Mouse (Mus musculus): ENCODE measurements around the gene Col5a1. TPM values are rescaled to one million over a fixed set of nuclear protein-coding genes. Genes with fewer than 3 reads are reported as not detected.

Gene Col5a1
- polyA plus RNA-seq, 1 experiment: 172 TPM

DNA sequence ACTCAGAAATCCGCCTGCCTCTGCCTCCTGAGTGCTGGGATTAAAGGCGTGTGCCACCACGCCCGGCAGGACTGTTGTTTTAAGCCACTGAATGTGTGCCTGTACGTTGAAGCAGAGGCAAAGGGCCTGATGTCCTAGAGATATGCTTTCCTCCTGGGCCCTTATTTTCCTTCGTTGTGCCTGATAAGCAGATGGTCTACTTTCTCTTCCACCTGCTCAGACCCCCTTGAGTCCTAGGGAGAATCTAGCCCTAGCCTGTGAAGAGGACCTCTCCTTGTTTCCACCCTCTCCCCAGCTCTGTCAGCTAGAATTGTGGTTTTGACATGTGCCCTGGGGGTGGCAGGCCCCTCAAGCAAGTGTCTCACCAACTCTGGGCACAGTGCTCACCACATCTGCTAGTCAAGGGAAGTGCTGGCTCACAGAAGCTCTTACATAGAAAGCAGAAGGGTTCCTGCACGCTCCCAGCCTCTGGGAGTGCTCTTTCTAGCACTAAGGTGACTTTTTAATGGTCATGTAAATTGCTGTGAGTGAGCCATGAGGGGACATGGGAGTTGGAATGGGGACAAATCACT is 189.5 kb downstream of the Col5a1 start:
- peaks cover 25% of the 10 kb centered on the region for H3K27me3 ChIP-seq (ENCODE audit: control insufficient read depth, insufficient read depth, insufficient read length)
- no peak overlapping the region for H3K4me3 ChIP-seq
- no peaks in the 10 kb centered on the region for H3K36me3 ChIP-seq (ENCODE audit: control insufficient read depth, insufficient read depth)
- H3K4me2 ChIP-seq (ENCODE audit: low read depth): no peak overlapping the region
- H3ac ChIP-seq (ENCODE audit: control insufficient read depth, insufficient read length): no peak overlapping the region
- TF ChIP-seq REST (IDR thresholded peaks at IDR 0.05; ENCODE audit: insufficient read depth, insufficient read length) (no peak), CEBPB (IDR thresholded peaks at IDR 0.05; ENCODE audit: insufficient read depth, poor library complexity, severe bottlenecking) (no peak), MYOD1 (IDR thresholded peaks at IDR 0.05; ENCODE audit: control insufficient read depth in 1 of 3, insufficient read length in 2 of 3, low read depth in 2 of 3) (no peak), MAX (IDR thresholded peaks at IDR 0.05; ENCODE audit: low read depth) (no peak), USF1 (IDR thresholded peaks at IDR 0.05; ENCODE audit: low read depth) (no peak), SRF (IDR thresholded peaks at IDR 0.05; ENCODE audit: control insufficient read depth, insufficient read length, low read depth) (no peak)
- no peaks in the 10 kb centered on the region for H3K79me2 ChIP-seq (ENCODE audit: control insufficient read depth, insufficient read depth)

DNA sequence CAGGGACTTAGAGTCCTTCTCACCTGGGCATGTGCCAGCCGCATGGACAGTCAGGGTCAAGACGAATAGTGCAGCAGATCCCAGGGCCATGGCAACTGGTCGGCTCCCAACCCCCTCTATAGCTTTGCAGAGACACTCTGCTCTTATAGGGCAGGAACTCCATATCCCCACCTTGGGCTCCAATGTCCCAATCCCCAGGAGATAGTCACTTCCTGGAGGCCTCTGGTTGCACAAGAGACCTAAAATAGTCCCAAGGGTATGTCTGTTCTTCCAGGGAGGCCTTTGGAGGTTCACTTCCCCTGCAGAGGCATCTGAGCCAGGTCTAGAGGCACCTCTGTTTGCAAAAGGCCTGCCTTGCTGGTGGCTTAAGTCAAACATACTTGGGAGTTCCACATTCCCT is 198.5 kb downstream of the Col5a1 start, which contains the start of gene Fcnb:
Gene Fcnb (minus strand): TSS at position 118 of the 400 bp plus-strand sequence.
- peaks cover 31% of the 10 kb centered on the region for H3K27me3 ChIP-seq (ENCODE audit: control insufficient read depth, insufficient read depth, insufficient read length)
- no peak for TF ChIP-seq POLR2A (IDR thresholded peaks at IDR 0.05; ENCODE audit: insufficient read length, low read depth)
- no peak for TF ChIP-seq MAX (IDR thresholded peaks at IDR 0.05; ENCODE audit: low read depth)
- TF ChIP-seq USF1 (IDR thresholded peaks at IDR 0.05; ENCODE audit: low read depth): no peak
- TF ChIP-seq TCF3 (IDR thresholded peaks at IDR 0.05; ENCODE audit: insufficient read length, low read depth): no peak
- TF ChIP-seq MYOD1 (IDR thresholded peaks at IDR 0.05; ENCODE audit: control insufficient read depth in 1 of 3, insufficient read length in 2 of 3, low read depth in 2 of 3): no peak
- no peak for TF ChIP-seq MYOG (IDR thresholded peaks at IDR 0.05; ENCODE audit: control insufficient read depth in 1 of 3, insufficient read depth in 1 of 3, insufficient read length in 2 of 3, low read depth in 2 of 3)
- TF ChIP-seq POLR2AphosphoS2 (IDR thresholded peaks at IDR 0.05; ENCODE audit: insufficient read length, low read depth): no peak
- TF ChIP-seq E2F4 (IDR thresholded peaks at IDR 0.05; ENCODE audit: insufficient read depth): no peak
- no peak for TF ChIP-seq SRF (IDR thresholded peaks at IDR 0.05; ENCODE audit: control insufficient read depth, insufficient read length, low read depth)
- TF ChIP-seq REST (IDR thresholded peaks at IDR 0.05; ENCODE audit: insufficient read depth, insufficient read length): no peak
- no peak for TF ChIP-seq TCF12 (IDR thresholded peaks at IDR 0.05; ENCODE audit: insufficient read depth, poor library complexity, severe bottlenecking)
- no peak for TF ChIP-seq CEBPB (IDR thresholded peaks at IDR 0.05; ENCODE audit: insufficient read depth, poor library complexity, severe bottlenecking)
- no peak within 1 kb of the TSS for H3ac ChIP-seq (ENCODE audit: control insufficient read depth, insufficient read length)
- no peaks in the 10 kb centered on the region for H3K79me2 ChIP-seq (ENCODE audit: control insufficient read depth, insufficient read depth)
- no peak within 1 kb of the TSS for H3K4me3 ChIP-seq
- no peak within 1 kb of the TSS for H3K4me2 ChIP-seq (ENCODE audit: low read depth)
- H3K36me3 ChIP-seq (ENCODE audit: control insufficient read depth, insufficient read depth): no peaks in the 10 kb centered on the region

DNA sequence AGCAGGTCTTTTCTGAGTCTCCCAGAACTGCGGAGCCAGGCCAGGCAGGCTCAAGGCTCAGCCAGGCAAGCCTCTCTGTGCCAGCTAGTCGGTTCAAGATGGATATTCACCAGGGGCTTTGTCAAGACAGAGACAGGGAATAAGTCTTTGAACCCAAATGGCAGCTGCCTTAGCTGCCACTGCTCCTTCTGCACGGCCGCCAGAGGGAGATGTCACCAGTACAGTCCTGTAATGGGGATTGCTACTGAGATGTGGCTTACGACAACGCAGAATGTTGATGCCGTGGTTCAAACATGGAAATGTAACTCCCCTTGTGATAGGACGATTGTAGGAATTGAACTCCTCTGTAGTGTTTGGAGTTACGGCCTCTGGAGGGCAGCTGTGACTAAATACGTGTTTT is 199.9 kb downstream of the Col5a1 start:
- H3K4me2 ChIP-seq (ENCODE audit: low read depth): no peak overlapping the region
- no peaks in the 10 kb centered on the region for H3K79me2 ChIP-seq (ENCODE audit: control insufficient read depth, insufficient read depth)
- H3K27me3 ChIP-seq (ENCODE audit: control insufficient read depth, insufficient read depth, insufficient read length): peaks cover 33% of the 10 kb centered on the region
- TF ChIP-seq USF1 (IDR thresholded peaks at IDR 0.05; ENCODE audit: low read depth): no peak
- TF ChIP-seq CEBPB (IDR thresholded peaks at IDR 0.05; ENCODE audit: insufficient read depth, poor library complexity, severe bottlenecking): no peak
- no peak for TF ChIP-seq MYOG (IDR thresholded peaks at IDR 0.05; ENCODE audit: control insufficient read depth in 1 of 3, insufficient read depth in 1 of 3, insufficient read length in 2 of 3, low read depth in 2 of 3)
- TF ChIP-seq REST (IDR thresholded peaks at IDR 0.05; ENCODE audit: insufficient read depth, insufficient read length): no peak
- TF ChIP-seq MAX (IDR thresholded peaks at IDR 0.05; ENCODE audit: low read depth): no peak
- no peak for TF ChIP-seq TCF12 (IDR thresholded peaks at IDR 0.05; ENCODE audit: insufficient read depth, poor library complexity, severe bottlenecking)
- TF ChIP-seq SRF (IDR thresholded peaks at IDR 0.05; ENCODE audit: control insufficient read depth, insufficient read length, low read depth): no peak
- no peak for TF ChIP-seq TCF3 (IDR thresholded peaks at IDR 0.05; ENCODE audit: insufficient read length, low read depth)
- TF ChIP-seq E2F4 (IDR thresholded peaks at IDR 0.05; ENCODE audit: insufficient read depth): no peak
- H3K36me3 ChIP-seq (ENCODE audit: control insufficient read depth, insufficient read depth): no peaks in the 10 kb centered on the region
- H3K4me3 ChIP-seq: no peak overlapping the region
- H3ac ChIP-seq (ENCODE audit: control insufficient read depth, insufficient read length): no peak overlapping the region

DNA sequence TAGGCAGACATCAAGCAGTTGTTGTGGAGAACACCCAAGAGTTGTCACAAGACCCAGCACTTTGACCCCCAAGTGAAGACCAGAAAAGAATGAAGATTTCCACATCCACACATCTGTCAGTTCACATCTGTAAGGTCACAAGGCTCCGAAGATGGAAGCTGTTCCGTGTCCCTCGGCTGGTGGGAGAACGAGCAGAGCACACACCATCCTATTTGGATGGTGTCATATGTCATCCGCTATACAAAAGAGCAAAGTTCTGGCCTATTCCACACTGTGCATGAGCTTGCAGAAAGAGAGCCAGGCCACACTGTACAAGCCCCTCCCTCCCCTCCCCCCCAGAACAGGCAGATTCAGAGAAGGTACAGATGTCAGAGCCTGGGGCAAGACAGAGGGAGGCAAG is 202.9 kb downstream of the Col5a1 start:
- H3ac ChIP-seq (ENCODE audit: control insufficient read depth, insufficient read length): no peak overlapping the region
- H3K36me3 ChIP-seq (ENCODE audit: control insufficient read depth, insufficient read depth): no peaks in the 10 kb centered on the region
- peaks cover 49% of the 10 kb centered on the region for H3K27me3 ChIP-seq (ENCODE audit: control insufficient read depth, insufficient read depth, insufficient read length)
- TF ChIP-seq TCF12 (IDR thresholded peaks at IDR 0.05; ENCODE audit: insufficient read depth, poor library complexity, severe bottlenecking) (no peak), MYOG (IDR thresholded peaks at IDR 0.05; ENCODE audit: control insufficient read depth in 1 of 3, insufficient read depth in 1 of 3, insufficient read length in 2 of 3, low read depth in 2 of 3) (no peak), POLR2A (IDR thresholded peaks at IDR 0.05; ENCODE audit: insufficient read length, low read depth) (no peak), TCF3 (IDR thresholded peaks at IDR 0.05; ENCODE audit: insufficient read length, low read depth) (no peak), USF1 (IDR thresholded peaks at IDR 0.05; ENCODE audit: low read depth) (no peak), E2F4 (IDR thresholded peaks at IDR 0.05; ENCODE audit: insufficient read depth) (no peak), REST (IDR thresholded peaks at IDR 0.05; ENCODE audit: insufficient read depth, insufficient read length) (no peak), MAX (IDR thresholded peaks at IDR 0.05; ENCODE audit: low read depth) (no peak), CEBPB (IDR thresholded peaks at IDR 0.05; ENCODE audit: insufficient read depth, poor library complexity, severe bottlenecking) (no peak)
- no peaks in the 10 kb centered on the region for H3K79me2 ChIP-seq (ENCODE audit: control insufficient read depth, insufficient read depth)
- no peak overlapping the region for H3K4me3 ChIP-seq
- no peak overlapping the region for H3K4me2 ChIP-seq (ENCODE audit: low read depth)

Other genes starting within 250 kb of the Col5a1 start
- gene Rxra, start 210.0 kb upstream of the Col5a1 start, polyA plus RNA-seq (2012; fragmentation: generic; extraction: Trizol): 22.0 TPM
- gene Fcnb, start 198.5 kb downstream of the Col5a1 start, polyA plus RNA-seq (2012; fragmentation: generic; extraction: Trizol): not detected

Measured in myocyte (in vitro differentiated cells).